Mouse (Mus musculus) kidney, adult 2 months (tissue): Measurements from ENCODE around the gene Usp54.

Experiments
- CTCF ChIP-seq: fragments of 200-500 bp; conservative IDR thresholded peaks from 2 replicates; pipeline ENCODE4 v1.5.1; 2011; ENCODE audit warnings: low read depth, mild to moderate bottlenecking, control low read depth, low read length, moderate library complexity, mixed read lengths; ENCODE audit not compliant: insufficient read depth, insufficient read length
- POLR2A ChIP-seq: fragments of 200-500 bp; IDR thresholded peaks from one replicate; pipeline ENCODE4 v1.6.1; 2011; ENCODE audit warnings: low read depth, low read length, control low read depth

DNA sequence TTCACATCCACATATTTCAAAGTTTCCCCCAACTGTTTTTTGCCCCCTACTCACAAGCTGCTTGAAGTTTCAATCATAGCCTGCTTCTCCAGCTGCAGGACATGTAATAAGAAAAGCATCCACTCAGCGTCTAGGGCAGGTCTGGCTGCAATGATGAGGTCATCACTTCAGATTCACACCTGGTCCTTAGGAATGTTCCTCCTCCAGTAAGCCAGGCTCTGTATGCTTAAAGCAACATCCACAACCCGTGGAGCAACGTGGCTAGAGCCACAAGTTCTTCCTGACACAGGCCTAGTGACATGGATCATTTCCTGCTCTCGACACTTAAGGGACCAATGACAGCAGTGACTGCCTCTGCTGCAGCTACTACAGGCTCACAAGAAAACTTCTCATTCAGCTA lies 9.6 kb downstream of the Usp54 start:
- TF ChIP-seq CTCF (no peak), POLR2A (no peak)
